Mouse (Mus musculus) lung, postnatal 0 days (tissue): ENCODE data around the gene Six6. TPM values are rescaled to one million over a fixed set of nuclear protein-coding genes. Genes with fewer than 3 reads are reported as not detected.

Experiments
- ATAC-seq: fragments of 200-750 bp; cut with Nextera tagmentation; 2 replicates; pipeline ENCODE4 v1.8.0; 2017; ENCODE audit warnings: moderate library complexity
- DNase-seq: peaks from one replicate; pipeline ENCODE4 v3.0.0-alpha.2; 2016; ENCODE audit warnings: low spot score
- H3K27ac ChIP-seq: fragments of 300-500 bp; sonication (generic); 2 replicates; pipeline ENCODE4 v1.5.1; 2014; ENCODE audit warnings: antibody characterized with exemption, mild to moderate bottlenecking, low read length, mixed read lengths
- H3K27me3 ChIP-seq: fragments of 300-500 bp; sonication (generic); replicated peaks from 2 replicates; pipeline ENCODE4 v1.6.1; 2014; ENCODE audit warnings: low read length, mixed read lengths; ENCODE audit not compliant: insufficient read depth
- H3K36me3 ChIP-seq: fragments of 300-500 bp; sonication (generic); 2 replicates; pipeline ENCODE4 v1.6.1; 2014; ENCODE audit warnings: low read length, mixed read lengths; ENCODE audit not compliant: insufficient read depth
- H3K4me1 ChIP-seq: fragments of 300-500 bp; sonication (generic); 2 replicates; pipeline ENCODE4 v1.6.1; 2014; ENCODE audit warnings: antibody characterized with exemption, low read depth, low read length, mixed read lengths; ENCODE audit not compliant: insufficient read depth
- H3K4me2 ChIP-seq: fragments of 300-500 bp; sonication (generic); replicated peaks from 2 replicates; pipeline ENCODE4 v1.6.1; 2014; ENCODE audit warnings: low read depth, mild to moderate bottlenecking, low read length, moderate library complexity, mixed read lengths
- H3K4me3 ChIP-seq: fragments of 300-500 bp; sonication (generic); 2 replicates; pipeline ENCODE4 v1.5.1; 2014; ENCODE audit warnings: low read depth, low read length
- H3K9ac ChIP-seq: fragments of 300-500 bp; sonication (generic); replicated peaks from 2 replicates; pipeline ENCODE4 v1.6.1; 2014; ENCODE audit warnings: low read depth, mild to moderate bottlenecking
- H3K9me3 ChIP-seq: fragments of 300-500 bp; sonication (generic); 2 replicates; pipeline ENCODE4 v1.6.1; 2016; ENCODE audit warnings: low read length, mixed read lengths
- CTCF ChIP-seq: IDR thresholded peaks from 2 replicates; pipeline ENCODE4 v1.5.1; 2016; ENCODE audit warnings: antibody characterized with exemption, mild to moderate bottlenecking
- EP300 ChIP-seq: IDR thresholded peaks from 2 replicates; pipeline ENCODE4 v1.6.1; 2016; ENCODE audit warnings: antibody characterized with exemption, mild to moderate bottlenecking, control low read depth
- WGBS: fragments of 180-500 bp; shearing (Covaris S2); extraction: QIAGEN DNeasy Blood & Tissue Kit; methylation state at CpG from one replicate; pipeline ENCODE4 v1.1.7; 2014; 5-methylcytosine and 5-hydroxymethylcytosine counted together
- polyA plus RNA-seq: library from polyadenylated mRNA; unstranded; fragments of >200 nt; fragmentation: Nextera tagmentation; extraction: Ambion mirVana; gene quantifications from 2 replicates; pipeline ENCODE4 v1.2.1, GENCODE M21; 2015

Six6 gene
- polyA plus RNA-seq, 1 experiment from 2014 or later, result not detected

DNA sequence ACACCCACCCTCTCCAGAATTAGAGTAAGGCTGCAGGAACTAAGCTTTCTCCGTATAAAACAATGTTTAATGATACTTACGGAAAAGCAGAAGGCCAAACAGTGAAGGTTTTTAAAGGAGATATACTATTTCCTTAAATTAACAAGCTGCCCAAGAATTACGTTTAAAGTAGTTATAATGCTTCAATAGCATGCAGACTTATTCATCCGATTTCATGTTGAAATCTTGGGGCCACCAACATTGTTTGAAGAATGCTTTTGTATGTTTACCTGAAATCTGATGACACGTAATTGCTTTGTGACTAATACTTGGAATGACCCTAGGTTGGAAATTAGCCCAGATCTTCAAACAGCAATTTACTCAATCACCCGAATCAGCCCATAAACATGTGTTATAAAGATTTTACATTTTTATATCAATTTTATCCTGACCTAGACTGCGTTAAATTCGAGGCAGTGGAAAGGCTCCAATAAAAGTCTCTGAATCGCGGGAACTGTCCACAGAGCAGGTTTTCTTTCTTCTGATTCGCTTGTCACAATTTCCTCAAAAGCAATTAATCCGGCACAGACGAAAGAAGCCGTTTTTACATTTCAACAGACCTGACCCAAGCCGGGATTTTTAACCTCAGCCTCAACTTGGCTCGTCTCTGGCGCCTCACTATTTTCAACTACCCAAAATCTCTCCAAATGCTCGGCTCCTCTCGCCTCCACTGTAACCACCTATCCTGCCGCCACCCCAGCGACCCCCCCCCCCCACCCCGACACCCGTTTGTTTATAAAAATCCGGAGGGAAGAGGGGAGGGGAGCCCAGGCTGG is 4.9 kb downstream of the Six6 start:
- 3% methylated on average over 22 of the region's 24 CpGs for WGBS
- no peaks in the 10 kb centered on the region for H3K36me3 ChIP-seq
- TF ChIP-seq EP300 (no peak), CTCF (no peak)
- ATAC-seq (no peak), DNase-seq (no peak)
- H3K4me1 ChIP-seq, result 0 out of 2 replicates have a peak, but pooled peaks cover 5% of the 10 kb centered on the region
- peak overlapping the region; percentile 46; the same call in 1 of the 2 replicates for H3K4me2 ChIP-seq
- peaks cover 73% of the 10 kb centered on the region for H3K27me3 ChIP-seq
- peak overlapping the region; percentile 31 for H3K4me3 ChIP-seq
- no peaks in the 10 kb centered on the region for H3K9me3 ChIP-seq
- H3K27ac ChIP-seq, result no peak overlapping the region
- no peak overlapping the region for H3K9ac ChIP-seq

DNA sequence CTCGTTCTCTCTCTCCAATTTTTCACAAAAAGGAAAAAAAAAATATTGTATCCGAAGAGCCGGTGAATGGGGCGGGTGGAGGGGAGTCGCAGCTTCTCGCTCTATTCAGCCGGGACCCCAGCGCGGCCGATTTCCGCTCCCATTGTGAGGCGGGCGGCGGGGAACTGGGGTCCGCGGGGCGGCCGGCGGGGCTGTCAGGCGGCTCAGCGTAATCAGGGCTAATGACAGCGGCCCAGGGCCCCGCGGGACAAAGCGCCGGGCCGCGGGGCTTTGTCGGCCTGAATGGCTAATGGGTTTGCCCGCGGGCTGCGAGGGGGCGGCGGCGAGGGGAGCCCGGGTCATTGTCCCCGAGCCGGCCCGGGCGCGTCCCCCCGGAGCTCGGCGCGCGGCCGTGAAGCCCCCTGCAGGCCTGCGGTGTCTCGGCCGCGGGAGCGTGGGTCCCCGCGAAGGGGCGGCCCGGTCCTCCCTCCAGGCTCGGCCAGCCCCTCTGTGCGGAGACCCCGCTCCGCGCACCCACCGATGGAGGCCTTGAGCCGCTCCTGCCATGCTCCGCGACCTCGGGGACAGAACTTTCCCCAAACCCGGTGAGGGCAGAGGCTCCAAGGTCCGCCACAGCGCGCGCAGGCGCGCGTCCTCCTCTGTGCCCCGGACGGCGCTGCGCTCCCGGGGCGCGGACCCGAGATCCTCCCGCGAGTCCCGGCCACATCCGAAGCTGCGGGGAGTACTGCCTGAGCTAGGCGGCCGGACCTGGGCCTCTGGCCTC is 5.8 kb downstream of the Six6 start:
- Histone ChIP-seq H3K4me3 (peak overlapping the region; percentile 31), H3K4me1 (0 out of 2 replicates have a peak, but pooled peaks cover 5% of the 10 kb centered on the region), H3K36me3 (no peaks in the 10 kb centered on the region), H3K27me3 (peaks cover 69% of the 10 kb centered on the region), H3K9ac (no peak overlapping the region), H3K27ac (no peak overlapping the region), H3K4me2 (peak overlapping the region; percentile 46), H3K9me3 (no peaks in the 10 kb centered on the region)
- TF ChIP-seq CTCF, result no peak
- TF ChIP-seq EP300, result no peak
- ATAC-seq (no peak), DNase-seq (no peak)
- WGBS, result under 1% methylated on average over 57 of the region's 89 CpGs

DNA sequence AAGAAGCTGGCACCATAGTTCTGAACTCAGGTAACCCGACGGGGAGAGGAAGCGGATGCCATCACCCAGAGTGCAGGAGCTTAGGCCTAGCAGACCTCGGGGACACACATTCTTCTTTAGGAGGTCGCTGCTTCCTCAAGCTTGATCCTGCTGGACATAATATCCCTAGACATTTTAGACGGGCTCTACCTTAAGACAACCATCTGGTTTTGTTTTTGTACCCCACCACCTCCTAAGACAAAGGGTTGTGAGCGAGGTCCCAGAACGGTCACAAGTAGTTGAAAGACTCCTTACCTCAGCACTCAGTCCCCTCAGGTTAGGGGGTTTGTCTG is 6.3 kb downstream of the Six6 start:
- Histone ChIP-seq H3K4me1 (0 out of 2 replicates have a peak, but pooled peaks cover 5% of the 10 kb centered on the region), H3K9me3 (no peaks in the 10 kb centered on the region), H3K4me3 (no peak overlapping the region), H3K4me2 (no peak overlapping the region), H3K27me3 (peaks cover 63% of the 10 kb centered on the region), H3K36me3 (no peaks in the 10 kb centered on the region), H3K27ac (no peak overlapping the region), H3K9ac (no peak overlapping the region)
- ATAC-seq (no peak), DNase-seq (no peak)
- TF ChIP-seq EP300 (no peak), CTCF (no peak)
- WGBS, result 12% methylated on average over 8 of the region's 8 CpGs

DNA sequence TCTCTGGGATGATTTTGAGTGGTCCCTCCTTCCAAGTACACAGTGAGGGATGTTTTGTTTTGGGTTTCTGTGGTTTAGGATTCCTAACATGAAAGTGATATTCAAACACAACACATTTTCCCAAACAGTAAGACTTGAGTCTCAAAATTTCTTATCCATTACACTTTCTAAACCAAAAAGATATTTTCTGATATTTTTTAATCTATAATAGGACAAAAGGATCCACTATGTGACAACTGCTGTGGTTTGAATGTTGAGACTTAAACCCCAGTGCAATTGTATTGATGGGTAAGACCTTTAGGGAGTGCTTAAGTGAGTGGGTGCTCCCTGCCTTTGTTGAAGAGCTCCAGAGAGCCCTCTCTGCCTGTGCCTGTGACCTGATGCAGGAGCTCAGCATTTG is 7.1 kb downstream of the Six6 start:
- Histone ChIP-seq H3K27me3 (peaks cover 60% of the 10 kb centered on the region), H3K4me2 (no peak overlapping the region), H3K9ac (no peak overlapping the region), H3K9me3 (no peaks in the 10 kb centered on the region), H3K36me3 (no peaks in the 10 kb centered on the region), H3K4me1 (0 out of 2 replicates have a peak, but pooled peaks cover 5% of the 10 kb centered on the region), H3K27ac (no peak overlapping the region), H3K4me3 (no peak overlapping the region)
- ATAC-seq, result no peak
- no peak for DNase-seq
- TF ChIP-seq CTCF (no peak), EP300 (no peak)

DNA sequence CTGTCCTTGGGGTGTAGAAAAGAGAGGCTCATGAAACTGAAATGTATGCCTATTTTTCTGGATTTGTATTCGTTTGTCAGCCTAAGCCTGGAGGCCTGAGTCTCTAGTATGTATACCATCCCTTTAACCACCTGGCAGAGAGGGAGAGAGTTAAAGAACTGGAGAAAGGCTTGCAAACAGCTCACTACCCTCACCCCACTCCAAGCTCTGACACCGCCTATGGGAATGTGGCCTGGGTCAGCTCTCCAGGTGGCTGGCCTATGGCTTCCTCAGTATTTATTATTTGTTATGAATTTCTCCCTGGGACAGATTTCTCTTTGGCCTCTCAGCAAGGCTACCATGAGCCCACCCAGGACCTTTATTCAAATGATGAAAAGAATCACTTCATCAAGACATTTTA is 7.6 kb downstream of the Six6 start:
- TF ChIP-seq CTCF (no peak), EP300 (no peak)
- H3K9ac ChIP-seq, result no peak overlapping the region
- no peak for ATAC-seq
- 9% methylated on average over 2 of the region's 2 CpGs for WGBS
- peaks cover 56% of the 10 kb centered on the region for H3K27me3 ChIP-seq
- no peak overlapping the region for H3K27ac ChIP-seq
- no peak overlapping the region for H3K4me3 ChIP-seq
- H3K4me2 ChIP-seq, result no peak overlapping the region
- no peak for DNase-seq
- no peaks in the 10 kb centered on the region for H3K36me3 ChIP-seq
- H3K4me1 ChIP-seq, result 0 out of 2 replicates have a peak, but pooled peaks cover 5% of the 10 kb centered on the region
- H3K9me3 ChIP-seq, result no peaks in the 10 kb centered on the region

DNA sequence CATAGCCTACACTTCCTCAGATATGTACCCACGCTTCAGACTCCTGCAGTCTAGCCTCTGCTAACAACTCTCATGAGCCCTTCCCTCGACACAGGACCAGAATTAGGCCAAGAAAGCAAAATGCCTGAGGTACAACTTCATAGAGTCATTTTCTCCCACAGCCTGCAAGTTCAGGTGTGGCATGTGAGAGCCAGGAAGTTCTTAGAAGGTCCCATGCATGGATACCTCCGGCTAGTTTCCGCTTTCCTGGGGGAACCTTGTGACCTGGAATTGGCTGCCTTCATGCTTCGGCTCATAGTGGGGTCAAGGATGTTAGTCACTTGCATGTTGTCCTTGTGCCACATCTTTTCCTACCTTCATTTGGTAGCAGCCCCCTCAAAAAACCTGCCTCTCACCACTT is 13.4 kb downstream of the Six6 start:
- no peak for ATAC-seq
- Histone ChIP-seq H3K36me3 (no peaks in the 10 kb centered on the region), H3K27me3 (0 out of 2 replicates have a peak, but pooled peaks cover 16% of the 10 kb centered on the region)

More for the DNA sequence above, 13.4 kb downstream of the Six6 start:
- no peak for DNase-seq
- H3K4me3 ChIP-seq, result no peak overlapping the region
- no peak overlapping the region for H3K27ac ChIP-seq
- no peak overlapping the region for H3K9ac ChIP-seq
- no peak for TF ChIP-seq CTCF
- TF ChIP-seq EP300, result no peak
- no peaks in the 10 kb centered on the region for H3K4me1 ChIP-seq
- no peak overlapping the region for H3K4me2 ChIP-seq
- WGBS, result 72% methylated on average over 5 of the region's 5 CpGs
- H3K9me3 ChIP-seq, result no peaks in the 10 kb centered on the region
